Mouse (Mus musculus): ENCODE data around the gene Cyp1b1. TPM values are rescaled to one million over a fixed set of nuclear protein-coding genes. Genes with fewer than 3 reads are reported as not detected.

The Cyp1b1 gene
- polyA plus RNA-seq, 2 experiments = 1.8 to 2.5 TPM

GRCm38 (mm10) chr17:79714368-79714895 is 429 bp downstream of the Cyp1b1 start:
- no peak for ATAC-seq (ENCODE audit: low FRiP score, low read depth)
- H3K27me3 ChIP-seq (ENCODE audit: control insufficient read depth, insufficient read depth, low read length) = peaks cover 69% of the 10 kb centered on the region
- no peak for DNase-seq (ENCODE audit: low spot score)

DNA sequence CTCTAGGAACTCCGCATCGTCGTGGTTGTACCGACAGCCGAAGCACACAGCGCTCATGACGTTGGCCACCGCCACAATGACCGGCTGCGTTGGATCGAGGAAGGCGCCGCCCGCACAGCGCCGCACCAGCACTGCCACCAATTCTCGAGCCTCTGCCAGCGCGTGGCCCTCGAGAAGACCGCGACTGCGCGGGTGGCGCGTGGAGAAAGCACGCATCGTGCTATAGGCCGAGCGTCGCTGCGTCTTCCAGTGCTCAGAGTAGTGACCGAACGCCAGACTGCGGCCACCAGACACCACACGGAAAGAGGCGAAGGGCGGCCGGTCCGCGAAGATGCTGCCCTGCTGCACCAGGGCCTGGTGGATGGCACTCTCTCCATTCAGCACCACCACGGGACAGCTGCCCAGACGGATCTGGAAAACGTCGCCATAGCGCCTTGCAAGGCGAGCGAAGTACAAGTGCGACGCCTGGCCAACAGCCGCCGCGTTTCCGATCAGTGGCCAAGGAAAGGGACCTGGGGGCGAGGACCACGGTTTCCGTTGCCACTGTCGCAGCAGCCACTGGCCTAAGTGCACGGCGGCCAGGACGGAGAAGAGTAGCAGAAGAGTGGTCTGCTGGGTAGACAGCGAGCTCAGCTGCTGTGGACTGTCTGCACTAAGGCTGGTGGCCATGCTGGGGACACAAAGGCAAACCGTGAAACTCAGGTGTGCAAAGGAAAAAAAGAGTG is 1.1 kb downstream of the Cyp1b1 start:
- Histone ChIP-seq H3K4me1 (ENCODE audit: control insufficient read depth, insufficient read depth, low read length) (peaks cover 24% of the 10 kb centered on the region), H3K4me3 (replicated peaks; ENCODE audit: low read length) (peak overlapping the region; percentile 41), H3K36me3 (ENCODE audit: control insufficient read depth, insufficient read depth, low read length) (no peaks in the 10 kb centered on the region), H3K9ac (ENCODE audit: low read depth, low read length, severe bottlenecking) (peak overlapping the region; percentile 26; the same call in 1 of the 2 replicates), H3K4me2 (replicated peaks; ENCODE audit: low read depth, low read length, severe bottlenecking) (peak overlapping the region; percentile 74), H3K27ac (replicated peaks; ENCODE audit: low read depth, low read length) (no peak overlapping the region), H3K9me3 (ENCODE audit: control insufficient read depth, low read length) (no peaks in the 10 kb centered on the region), H3K27me3 (ENCODE audit: control insufficient read depth, insufficient read depth, low read length) (peaks cover 73% of the 10 kb centered on the region)
- no peak for TF ChIP-seq POLR2A (IDR thresholded peaks at IDR 0.05; ENCODE audit: borderline replicate concordance, extremely low read depth, insufficient read depth, insufficient read length)
- no peak for ATAC-seq (ENCODE audit: low FRiP score, low read depth)
- under 1% methylated on average over 63 of the region's 63 CpGs for WGBS
- no peak for DNase-seq (ENCODE audit: low spot score)

More at GRCm38 (mm10) chr17:79714368-79714895, 429 bp downstream of the Cyp1b1 start:
- Histone ChIP-seq H3K4me1 (ENCODE audit: control insufficient read depth, insufficient read depth, low read length) (peaks cover 24% of the 10 kb centered on the region), H3K4me3 (replicated peaks; ENCODE audit: low read length) (peak overlapping the region; percentile 41), H3K36me3 (ENCODE audit: control insufficient read depth, insufficient read depth, low read length) (no peaks in the 10 kb centered on the region), H3K9ac (ENCODE audit: low read depth, low read length, severe bottlenecking) (no peak overlapping the region), H3K4me2 (replicated peaks; ENCODE audit: low read depth, low read length, severe bottlenecking) (peak overlapping the region; percentile 74), H3K9me3 (ENCODE audit: control insufficient read depth, low read length) (no peaks in the 10 kb centered on the region), H3K27ac (replicated peaks; ENCODE audit: low read depth, low read length) (no peak overlapping the region)
- under 1% methylated on average over 16 of the region's 16 CpGs for WGBS
- no peak for TF ChIP-seq POLR2A (IDR thresholded peaks at IDR 0.05; ENCODE audit: borderline replicate concordance, extremely low read depth, insufficient read depth, insufficient read length)

GRCm38 (mm10) chr17:79713276-79713642 is 1.6 kb downstream of the Cyp1b1 start:
- under 1% methylated on average over 24 of the region's 24 CpGs for WGBS
- TF ChIP-seq POLR2A (IDR thresholded peaks at IDR 0.05; ENCODE audit: borderline replicate concordance, extremely low read depth, insufficient read depth, insufficient read length) = no peak
- peak overlapping the region; percentile 26; the same call in 1 of the 2 replicates for H3K9ac ChIP-seq (ENCODE audit: low read depth, low read length, severe bottlenecking)
- H3K4me2 ChIP-seq (replicated peaks; ENCODE audit: low read depth, low read length, severe bottlenecking) = peak overlapping the region; percentile 74
- H3K27ac ChIP-seq (replicated peaks; ENCODE audit: low read depth, low read length) = no peak overlapping the region
- DNase-seq (ENCODE audit: low spot score) = no peak
- ATAC-seq (ENCODE audit: low FRiP score, low read depth) = no peak
- H3K4me3 ChIP-seq (replicated peaks; ENCODE audit: low read length) = peak overlapping the region; percentile 41
- peaks cover 73% of the 10 kb centered on the region for H3K27me3 ChIP-seq (ENCODE audit: control insufficient read depth, insufficient read depth, low read length)
- peaks cover 24% of the 10 kb centered on the region for H3K4me1 ChIP-seq (ENCODE audit: control insufficient read depth, insufficient read depth, low read length)
- no peaks in the 10 kb centered on the region for H3K36me3 ChIP-seq (ENCODE audit: control insufficient read depth, insufficient read depth, low read length)
- no peaks in the 10 kb centered on the region for H3K9me3 ChIP-seq (ENCODE audit: control insufficient read depth, low read length)

GRCm38 (mm10) chr17:79712536-79712935 is 2.3 kb downstream of the Cyp1b1 start:
- Histone ChIP-seq H3K27ac (replicated peaks; ENCODE audit: low read depth, low read length) (no peak overlapping the region), H3K9me3 (ENCODE audit: control insufficient read depth, low read length) (no peaks in the 10 kb centered on the region), H3K27me3 (ENCODE audit: control insufficient read depth, insufficient read depth, low read length) (peaks cover 70% of the 10 kb centered on the region), H3K4me1 (ENCODE audit: control insufficient read depth, insufficient read depth, low read length) (peaks cover 24% of the 10 kb centered on the region), H3K4me2 (replicated peaks; ENCODE audit: low read depth, low read length, severe bottlenecking) (no peak overlapping the region; the same call in 1 of the 2 replicates), H3K4me3 (replicated peaks; ENCODE audit: low read length) (peak overlapping the region; percentile 41), H3K36me3 (ENCODE audit: control insufficient read depth, insufficient read depth, low read length) (no peaks in the 10 kb centered on the region), H3K9ac (ENCODE audit: low read depth, low read length, severe bottlenecking) (no peak overlapping the region)
- no peak for ATAC-seq (ENCODE audit: low FRiP score, low read depth)
- no peak for TF ChIP-seq POLR2A (IDR thresholded peaks at IDR 0.05; ENCODE audit: borderline replicate concordance, extremely low read depth, insufficient read depth, insufficient read length)
- DNase-seq (ENCODE audit: low spot score) = peak; percentile 62
- 5% methylated on average over 9 of the region's 9 CpGs for WGBS

DNA sequence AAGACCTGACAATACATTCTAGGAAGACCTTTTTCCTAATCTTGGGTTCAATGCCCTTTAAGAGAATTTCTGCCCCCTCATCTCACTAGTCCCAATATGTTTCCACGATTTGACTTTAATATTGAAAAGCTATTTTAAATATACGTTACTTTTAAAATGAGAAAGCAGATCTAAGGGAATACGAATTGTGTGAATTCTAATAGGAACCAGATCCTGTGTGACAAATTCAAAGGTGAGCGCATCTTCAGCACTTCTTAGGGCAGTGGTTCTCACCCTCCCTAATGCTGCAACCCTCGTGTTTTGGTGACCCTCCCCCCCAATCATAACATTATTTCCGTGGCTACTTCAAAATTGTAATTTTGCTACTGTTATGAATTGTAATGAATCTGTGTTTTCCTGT is 2.9 kb downstream of the Cyp1b1 start:
- DNase-seq (ENCODE audit: low spot score) (no peak), ATAC-seq (ENCODE audit: low FRiP score, low read depth) (no peak)
- H3K4me2 ChIP-seq (replicated peaks; ENCODE audit: low read depth, low read length, severe bottlenecking) = no peak overlapping the region
- no peaks in the 10 kb centered on the region for H3K9me3 ChIP-seq (ENCODE audit: control insufficient read depth, low read length)
- WGBS = 13% methylated on average over 6 of the region's 6 CpGs
- peaks cover 24% of the 10 kb centered on the region for H3K4me1 ChIP-seq (ENCODE audit: control insufficient read depth, insufficient read depth, low read length)
- H3K36me3 ChIP-seq (ENCODE audit: control insufficient read depth, insufficient read depth, low read length) = no peaks in the 10 kb centered on the region
- peaks cover 74% of the 10 kb centered on the region for H3K27me3 ChIP-seq (ENCODE audit: control insufficient read depth, insufficient read depth, low read length)
- H3K9ac ChIP-seq (ENCODE audit: low read depth, low read length, severe bottlenecking) = no peak overlapping the region
- H3K27ac ChIP-seq (replicated peaks; ENCODE audit: low read depth, low read length) = no peak overlapping the region
- TF ChIP-seq POLR2A (IDR thresholded peaks at IDR 0.05; ENCODE audit: borderline replicate concordance, extremely low read depth, insufficient read depth, insufficient read length) = no peak
- H3K4me3 ChIP-seq (replicated peaks; ENCODE audit: low read length) = no peak overlapping the region
